Mouse (Mus musculus): ENCODE measurements around the gene Olfr948. TPM values are rescaled to one million over a fixed set of nuclear protein-coding genes. Genes with fewer than 3 reads are reported as not detected.

Gene Olfr948
- total RNA-seq (2021): not detected
- long read RNA-seq: 0 reads

GRCm38 (mm10) chr9:39325945-39326344, at the start of gene Olfr948:
Olfr948 (minus strand) TSS chr9:39326045.
- DNase-seq (ENCODE audit: low spot score in 2 of 2): no peak

DNA sequence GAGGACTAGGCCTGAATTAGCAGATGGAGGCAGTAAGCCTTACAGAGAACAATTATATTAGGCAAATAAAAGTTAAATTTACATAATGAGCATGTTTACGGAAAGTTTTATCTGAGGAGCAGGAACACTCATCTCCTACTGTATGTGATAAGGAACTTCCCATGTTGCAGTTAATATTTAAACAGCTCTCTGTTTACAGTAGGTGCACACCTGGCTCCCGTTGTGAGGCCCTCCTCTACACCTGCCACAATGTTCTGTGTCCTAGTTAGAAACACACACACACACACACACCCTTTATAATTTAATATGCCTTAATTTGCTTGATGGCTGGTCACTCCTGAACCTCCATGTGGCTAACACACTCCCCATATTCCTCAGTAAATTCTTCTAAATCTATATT, 38.7 kb downstream of the Olfr948 start:
- DNase-seq (ENCODE audit: low spot score in 2 of 2): no peak

DNA sequence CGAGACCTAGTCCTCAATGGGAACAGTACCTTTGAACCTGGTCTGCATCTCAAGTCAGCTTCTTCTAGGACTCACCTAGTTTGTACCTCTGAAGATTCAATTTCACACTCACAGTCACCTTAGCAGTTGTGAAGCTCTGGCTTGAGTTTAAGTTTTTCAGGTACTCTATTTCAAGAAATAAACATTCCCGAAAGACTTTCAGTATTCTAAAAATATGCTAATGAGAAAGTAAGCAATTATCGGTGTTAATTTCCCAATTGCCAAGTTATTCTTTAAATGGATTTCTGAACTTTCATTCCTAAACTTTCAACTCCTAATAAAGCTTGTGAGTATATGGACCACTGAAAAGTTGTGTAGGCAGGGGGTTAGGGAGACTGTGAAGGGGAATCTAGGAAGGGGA, 49.1 kb downstream of the Olfr948 start, which contains the start of gene Olfr945:
Gene Olfr945 (minus strand): TSS at position 101 of the 400 bp plus-strand sequence.
- no peak for DNase-seq (ENCODE audit: low spot score in 2 of 2)

Other genes with a start within 250 kb of the Olfr948 start
- not detected for gene Olfr938, start 247.2 kb downstream of the Olfr948 start, total RNA-seq (2021)
- gene Olfr27, start 197.9 kb downstream of the Olfr948 start, total RNA-seq (2021): not detected
- gene Olfr943, start 159.7 kb downstream of the Olfr948 start, total RNA-seq (2021): not detected
- gene Olfr944, start 124.1 kb downstream of the Olfr948 start, total RNA-seq (2021): not detected
- gene Olfr1537, start 76.1 kb downstream of the Olfr948 start, total RNA-seq (2021): not detected
- gene Olfr945, start 49.2 kb downstream of the Olfr948 start, total RNA-seq (2021): not detected
- gene Olfr951, start 61.4 kb upstream of the Olfr948 start, total RNA-seq (2021): not detected
- not detected for gene Olfr952, start 101.1 kb upstream of the Olfr948 start, total RNA-seq (2021)
- not detected for gene Olfr954, start 130.7 kb upstream of the Olfr948 start, total RNA-seq (2021)
- not detected for gene Olfr955, start 145.9 kb upstream of the Olfr948 start, total RNA-seq (2021)
- not detected for gene Olfr44, start 167.9 kb upstream of the Olfr948 start, total RNA-seq (2021)
- gene Olfr957, start 189.8 kb upstream of the Olfr948 start, total RNA-seq (2021): not detected
- not detected for gene Olfr958, start 228.0 kb upstream of the Olfr948 start, total RNA-seq (2021)
- not detected for gene Olfr959, start 249.5 kb upstream of the Olfr948 start, total RNA-seq (2021)

Data from layer of hippocampus, postnatal 10 days (tissue).